Mouse (Mus musculus): ENCODE measurements around the gene Pten. TPM values are rescaled to one million over a fixed set of nuclear protein-coding genes. Genes with fewer than 3 reads are reported as not detected.

The Pten gene
- polyA plus RNA-seq, 1 experiment from 2014 or later: 9.6 TPM

DNA sequence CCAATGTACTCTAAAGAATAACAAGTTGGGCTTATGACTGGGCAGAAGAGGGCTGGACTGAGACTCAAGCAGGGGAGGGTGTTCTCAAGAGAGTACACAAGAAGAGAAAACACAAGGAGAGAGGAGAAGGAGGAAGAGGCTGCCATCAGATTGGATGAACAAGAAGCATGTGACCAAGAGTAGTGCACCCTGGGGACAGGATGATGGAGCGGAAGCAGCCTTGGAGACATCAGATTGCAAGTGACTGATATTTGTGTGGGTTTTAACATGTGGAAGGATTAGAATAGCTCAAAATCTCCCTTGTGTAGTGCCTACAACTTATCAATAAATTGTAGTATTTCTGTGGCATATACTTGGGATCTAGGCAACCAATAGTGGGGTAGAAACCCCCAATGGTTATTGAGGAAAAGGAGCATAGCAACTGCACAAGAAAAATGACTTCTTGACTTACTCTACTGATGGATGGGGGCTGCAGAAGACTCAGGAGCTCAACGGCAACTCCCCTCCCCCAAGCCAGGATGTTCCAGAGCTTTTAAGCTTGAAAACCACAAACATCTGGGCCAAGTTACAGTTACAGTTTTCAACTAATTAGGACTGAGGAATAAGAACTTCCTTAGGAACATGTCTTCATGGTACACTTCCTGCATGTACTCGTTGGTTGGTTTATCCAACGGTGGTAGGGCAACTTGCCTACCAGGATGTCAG, 16.5 kb upstream of the Pten start:
- Histone ChIP-seq H3K9ac (ENCODE audit: low read depth, low read length) (no peak overlapping the region), H3K27me3 (ENCODE audit: control insufficient read depth, insufficient read depth, low read length) (no peaks in the 10 kb centered on the region), H3K4me3 (ENCODE audit: low read depth, low read length) (no peak overlapping the region), H3K27ac (ENCODE audit: low read depth, low read length) (no peak overlapping the region), H3K9me3 (replicated peaks; ENCODE audit: control insufficient read depth, low read length) (no peaks in the 10 kb centered on the region), H3K4me1 (ENCODE audit: control insufficient read depth, insufficient read depth, low read length) (no peaks in the 10 kb centered on the region), H3K4me2 (no peak overlapping the region), H3K36me3 (ENCODE audit: control insufficient read depth, insufficient read depth, low read length) (no peaks in the 10 kb centered on the region)
- WGBS (ENCODE audit: insufficient replicate concordance): 88% methylated on average over 4 of the region's 4 CpGs
- ATAC-seq (replicated peaks; ENCODE audit: insufficient number of reproducible peaks, low FRiP score, low TSS enrichment): no peak

GRCm38 (mm10) chr19:32749425-32749824, 7.9 kb upstream of the Pten start:
- H3K4me1 ChIP-seq (ENCODE audit: control insufficient read depth, insufficient read depth, low read length): no peaks in the 10 kb centered on the region
- H3K27ac ChIP-seq (ENCODE audit: low read depth, low read length): no peak overlapping the region
- H3K27me3 ChIP-seq (ENCODE audit: control insufficient read depth, insufficient read depth, low read length): no peaks in the 10 kb centered on the region
- H3K4me2 ChIP-seq: no peak overlapping the region
- no peaks in the 10 kb centered on the region for H3K9me3 ChIP-seq (replicated peaks; ENCODE audit: control insufficient read depth, low read length)
- no peaks in the 10 kb centered on the region for H3K36me3 ChIP-seq (ENCODE audit: control insufficient read depth, insufficient read depth, low read length)
- 28% methylated on average over 6 of the region's 6 CpGs for WGBS (ENCODE audit: insufficient replicate concordance)
- no peak overlapping the region for H3K9ac ChIP-seq (ENCODE audit: low read depth, low read length)
- H3K4me3 ChIP-seq (ENCODE audit: low read depth, low read length): no peak overlapping the region
- ATAC-seq (replicated peaks; ENCODE audit: insufficient number of reproducible peaks, low FRiP score, low TSS enrichment): no peak

DNA sequence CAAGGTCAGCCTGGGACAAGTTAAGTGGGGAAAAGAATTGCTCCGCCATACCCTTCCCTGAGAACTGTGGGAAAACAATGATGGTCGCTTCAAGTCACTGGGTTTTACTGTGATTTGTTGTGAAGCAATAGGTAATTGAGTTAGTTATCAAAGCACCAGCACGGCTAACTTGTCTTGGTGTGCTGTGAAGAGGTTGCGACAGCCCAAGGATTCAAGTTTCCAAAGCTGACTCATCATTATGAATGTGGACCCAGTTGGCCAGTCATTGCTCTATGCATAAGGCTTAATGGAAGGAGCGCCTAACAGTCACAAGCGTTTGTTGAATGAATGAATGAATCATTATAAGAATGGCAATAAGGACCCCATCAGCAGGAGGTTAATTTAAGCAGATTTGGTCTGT, 4.9 kb upstream of the Pten start:
- no peaks in the 10 kb centered on the region for H3K9me3 ChIP-seq (replicated peaks; ENCODE audit: control insufficient read depth, low read length)
- H3K4me1 ChIP-seq (ENCODE audit: control insufficient read depth, insufficient read depth, low read length): 0 out of 2 replicates have a peak, but pooled peaks cover 3% of the 10 kb centered on the region
- H3K4me2 ChIP-seq: no peak overlapping the region
- H3K36me3 ChIP-seq (ENCODE audit: control insufficient read depth, insufficient read depth, low read length): no peaks in the 10 kb centered on the region
- ATAC-seq (replicated peaks; ENCODE audit: insufficient number of reproducible peaks, low FRiP score, low TSS enrichment): no peak
- no peak overlapping the region for H3K4me3 ChIP-seq (ENCODE audit: low read depth, low read length)
- no peak overlapping the region for H3K9ac ChIP-seq (ENCODE audit: low read depth, low read length)
- no peak overlapping the region for H3K27ac ChIP-seq (ENCODE audit: low read depth, low read length)
- 87% methylated on average over 6 of the region's 6 CpGs for WGBS (ENCODE audit: insufficient replicate concordance)
- H3K27me3 ChIP-seq (ENCODE audit: control insufficient read depth, insufficient read depth, low read length): no peaks in the 10 kb centered on the region

DNA sequence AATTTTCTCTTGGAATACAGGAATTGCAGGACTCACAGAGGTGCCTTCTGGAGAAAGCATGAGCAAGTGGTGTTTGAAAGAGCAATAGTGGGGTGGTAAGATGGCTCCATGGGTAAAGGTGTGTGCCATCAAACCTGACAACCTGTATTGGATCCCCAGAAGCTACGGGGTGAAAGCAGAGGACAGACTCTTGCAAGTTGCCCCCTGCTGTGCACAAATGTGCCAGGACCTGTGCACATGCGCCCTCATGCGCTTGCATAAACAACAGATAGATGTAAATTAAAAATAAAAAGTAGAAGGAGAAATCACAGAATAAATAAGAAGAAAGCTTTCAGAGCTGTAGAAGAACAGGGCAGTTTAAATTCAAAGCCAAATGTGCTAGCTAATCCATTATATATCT, 3.9 kb upstream of the Pten start:
- Histone ChIP-seq H3K36me3 (ENCODE audit: control insufficient read depth, insufficient read depth, low read length) (no peaks in the 10 kb centered on the region), H3K9me3 (replicated peaks; ENCODE audit: control insufficient read depth, low read length) (no peaks in the 10 kb centered on the region), H3K27ac (ENCODE audit: low read depth, low read length) (no peak overlapping the region), H3K27me3 (ENCODE audit: control insufficient read depth, insufficient read depth, low read length) (no peaks in the 10 kb centered on the region), H3K4me2 (no peak overlapping the region), H3K4me3 (ENCODE audit: low read depth, low read length) (no peak overlapping the region), H3K4me1 (ENCODE audit: control insufficient read depth, insufficient read depth, low read length) (0 out of 2 replicates have a peak, but pooled peaks cover 3% of the 10 kb centered on the region), H3K9ac (ENCODE audit: low read depth, low read length) (no peak overlapping the region)
- WGBS (ENCODE audit: insufficient replicate concordance): 83% methylated on average over 3 of the region's 3 CpGs
- no peak for ATAC-seq (replicated peaks; ENCODE audit: insufficient number of reproducible peaks, low FRiP score, low TSS enrichment)

DNA sequence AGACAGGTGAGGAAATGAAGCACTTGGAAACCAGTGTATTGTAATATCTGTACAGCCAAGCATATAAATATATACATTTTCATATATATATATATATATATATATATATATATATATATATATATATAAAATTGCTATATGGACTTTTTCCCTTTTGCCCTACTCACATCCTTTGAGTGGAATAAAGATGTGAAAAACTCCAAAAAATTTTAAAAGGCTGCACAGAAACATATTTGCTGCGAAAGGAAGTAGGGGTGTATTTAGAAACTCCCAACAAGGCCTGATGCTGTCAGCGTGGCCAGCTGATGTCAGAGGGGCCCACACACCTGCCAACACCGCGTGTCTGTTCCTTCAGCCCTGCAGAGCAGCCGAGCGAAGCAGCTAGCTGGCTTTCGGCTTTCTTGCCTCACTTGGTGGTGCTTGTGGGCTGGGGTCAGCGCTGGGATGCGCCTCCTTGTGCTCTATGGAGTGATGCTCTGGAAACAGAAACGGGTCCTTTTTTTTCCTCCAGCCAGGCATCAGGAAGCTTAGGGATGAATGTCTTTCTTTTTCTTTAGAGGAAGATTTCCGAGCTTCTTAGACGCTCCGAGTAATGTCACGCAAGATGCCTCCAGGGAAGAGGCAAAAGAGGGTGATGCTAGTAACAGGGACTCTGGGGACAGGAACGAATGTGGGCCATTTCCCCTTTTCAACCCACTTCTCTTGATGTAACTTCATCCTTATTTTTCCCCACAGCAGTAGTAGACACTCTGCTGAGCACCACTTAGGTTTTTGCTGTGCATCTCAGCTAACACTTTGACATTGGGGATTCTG, 2.9 kb upstream of the Pten start:
- Histone ChIP-seq H3K9ac (ENCODE audit: low read depth, low read length) (no peak overlapping the region), H3K27ac (ENCODE audit: low read depth, low read length) (no peak overlapping the region), H3K36me3 (ENCODE audit: control insufficient read depth, insufficient read depth, low read length) (no peaks in the 10 kb centered on the region), H3K9me3 (replicated peaks; ENCODE audit: control insufficient read depth, low read length) (no peaks in the 10 kb centered on the region), H3K4me2 (peak overlapping the region; percentile 97), H3K4me3 (ENCODE audit: low read depth, low read length) (no peak overlapping the region), H3K4me1 (ENCODE audit: control insufficient read depth, insufficient read depth, low read length) (peaks cover 4% of the 10 kb centered on the region; the same call in 1 of the 2 replicates), H3K27me3 (ENCODE audit: control insufficient read depth, insufficient read depth, low read length) (no peaks in the 10 kb centered on the region)
- WGBS (ENCODE audit: insufficient replicate concordance): 29% methylated on average over 15 of the region's 15 CpGs
- ATAC-seq (replicated peaks; ENCODE audit: insufficient number of reproducible peaks, low FRiP score, low TSS enrichment): no peak

GRCm38 (mm10) chr19:32755104-32755791, 2.0 kb upstream of the Pten start:
- Histone ChIP-seq H3K27ac (ENCODE audit: low read depth, low read length) (peak overlapping the region; percentile 97), H3K4me1 (ENCODE audit: control insufficient read depth, insufficient read depth, low read length) (peaks cover 7% of the 10 kb centered on the region; the same call in 1 of the 2 replicates), H3K27me3 (ENCODE audit: control insufficient read depth, insufficient read depth, low read length) (no peaks in the 10 kb centered on the region), H3K9me3 (replicated peaks; ENCODE audit: control insufficient read depth, low read length) (no peaks in the 10 kb centered on the region), H3K36me3 (ENCODE audit: control insufficient read depth, insufficient read depth, low read length) (no peaks in the 10 kb centered on the region), H3K4me2 (peak overlapping the region; percentile 97), H3K9ac (ENCODE audit: low read depth, low read length) (peak overlapping the region; percentile 82), H3K4me3 (ENCODE audit: low read depth, low read length) (peak overlapping the region; percentile 95)
- 5% methylated on average over 12 of the region's 12 CpGs for WGBS (ENCODE audit: insufficient replicate concordance)
- no peak for ATAC-seq (replicated peaks; ENCODE audit: insufficient number of reproducible peaks, low FRiP score, low TSS enrichment)

DNA sequence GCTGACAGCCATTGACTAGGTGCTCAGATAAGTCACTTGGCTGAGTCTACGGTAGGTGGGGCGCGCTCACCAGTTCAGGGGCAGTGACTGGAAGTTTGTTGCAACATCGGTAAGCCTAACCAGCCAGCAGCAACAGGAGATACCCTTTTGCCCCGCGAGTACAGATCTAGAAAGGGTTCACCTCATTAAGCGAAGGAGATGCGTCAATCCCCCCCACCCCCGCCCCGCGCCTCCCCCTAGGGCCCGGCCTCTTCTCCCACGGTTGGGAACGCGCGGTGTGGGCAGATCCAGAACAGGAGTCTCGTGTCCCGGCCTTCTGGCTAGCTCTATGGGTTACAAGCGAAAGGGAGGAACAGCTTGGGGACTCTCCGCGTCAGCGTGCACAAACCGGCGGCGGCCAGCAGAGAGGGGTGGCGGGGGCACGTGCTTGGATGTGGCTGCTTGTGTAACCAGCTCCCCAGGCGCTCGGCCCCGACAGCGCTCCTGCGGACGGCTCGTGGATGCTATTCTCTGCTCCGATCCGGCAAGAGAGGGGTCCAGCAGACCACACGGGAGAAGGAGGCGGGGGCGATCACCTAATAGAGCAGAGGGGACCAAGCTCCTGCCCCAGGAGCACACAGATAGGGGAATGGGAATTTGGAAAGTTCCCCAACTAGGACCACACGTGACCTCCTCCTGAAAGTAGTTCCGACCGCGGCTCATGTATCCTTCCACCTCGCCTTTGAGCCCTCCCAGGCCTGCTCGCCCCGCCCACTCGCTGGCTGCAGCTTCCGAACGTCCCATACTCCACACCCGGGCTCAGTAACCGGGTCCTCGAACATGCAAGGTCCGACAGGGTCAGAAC, 1.3 kb upstream of the Pten start:
- Histone ChIP-seq H3K4me1 (ENCODE audit: control insufficient read depth, insufficient read depth, low read length) (peaks cover 12% of the 10 kb centered on the region; the same call in 1 of the 2 replicates), H3K4me2 (peak overlapping the region; percentile 97), H3K4me3 (ENCODE audit: low read depth, low read length) (peak overlapping the region; percentile 95), H3K27me3 (ENCODE audit: control insufficient read depth, insufficient read depth, low read length) (no peaks in the 10 kb centered on the region), H3K36me3 (ENCODE audit: control insufficient read depth, insufficient read depth, low read length) (no peaks in the 10 kb centered on the region), H3K27ac (ENCODE audit: low read depth, low read length) (peak overlapping the region; percentile 97), H3K9ac (ENCODE audit: low read depth, low read length) (peak overlapping the region; percentile 82), H3K9me3 (replicated peaks; ENCODE audit: control insufficient read depth, low read length) (no peaks in the 10 kb centered on the region)
- peak; percentile 76 for ATAC-seq (replicated peaks; ENCODE audit: insufficient number of reproducible peaks, low FRiP score, low TSS enrichment)
- under 1% methylated on average over 53 of the region's 53 CpGs for WGBS (ENCODE audit: insufficient replicate concordance)

DNA sequence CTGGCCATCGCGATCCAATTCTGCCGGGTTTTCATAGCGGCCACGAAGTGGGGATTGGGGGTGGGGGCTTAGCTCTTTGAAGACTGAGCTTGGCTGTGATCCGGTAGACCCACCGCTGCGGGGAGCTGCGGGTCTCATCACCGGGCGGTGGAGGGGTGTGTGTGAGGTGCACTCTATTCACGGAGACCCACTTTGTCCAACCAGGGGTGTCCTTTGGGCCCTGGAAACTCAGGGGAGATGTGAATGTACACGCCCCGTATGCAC, 729 bp upstream of the Pten start:
- WGBS (ENCODE audit: insufficient replicate concordance): under 1% methylated on average over 14 of the region's 14 CpGs
- H3K4me2 ChIP-seq: peak overlapping the region; percentile 97
- H3K9ac ChIP-seq (ENCODE audit: low read depth, low read length): peak overlapping the region; percentile 82
- H3K4me1 ChIP-seq (ENCODE audit: control insufficient read depth, insufficient read depth, low read length): peaks cover 12% of the 10 kb centered on the region; the same call in 1 of the 2 replicates
- peak; percentile 51 for ATAC-seq (replicated peaks; ENCODE audit: insufficient number of reproducible peaks, low FRiP score, low TSS enrichment)
- H3K27me3 ChIP-seq (ENCODE audit: control insufficient read depth, insufficient read depth, low read length): no peaks in the 10 kb centered on the region
- H3K9me3 ChIP-seq (replicated peaks; ENCODE audit: control insufficient read depth, low read length): no peaks in the 10 kb centered on the region
- H3K36me3 ChIP-seq (ENCODE audit: control insufficient read depth, insufficient read depth, low read length): no peaks in the 10 kb centered on the region
- peak overlapping the region; percentile 97 for H3K27ac ChIP-seq (ENCODE audit: low read depth, low read length)
- H3K4me3 ChIP-seq (ENCODE audit: low read depth, low read length): peak overlapping the region; percentile 95
